ENCODE assay signal across 17 mouse cellular contexts in genomic region chr13:45036417-45036816, GRCm38 (mm10). TPM values are rescaled to one million over a fixed set of nuclear protein-coding genes. Genes with fewer than 3 reads are reported as not detected.
"Had no signal": no experiment of that assay in that cellular context is flagged by ENCODE, and none has a peak within 500 bp of the region (broad histone marks: within the 10 kb centered on the region; RNA-seq: fewer than 3 reads in every experiment).

No protein-coding gene starts in this region.

- H3K27ac ChIP-seq: left cerebral cortex, adult 2 months; liver, embryonic 15.5 days; midbrain, embryonic 10.5 days; neural tube, embryonic 12.5 days; stomach, embryonic 15.5 days had no signal

- H3K27me3 ChIP-seq: neural tube, embryonic 12.5 days; stomach, embryonic 15.5 days had no signal

- H3K9ac ChIP-seq: liver, embryonic 15.5 days; neural tube, embryonic 12.5 days; stomach, embryonic 15.5 days had no signal

- H3K4me1 ChIP-seq: midbrain, embryonic 10.5 days; neural tube, embryonic 12.5 days; stomach, embryonic 15.5 days had no signal

- H3K4me3 ChIP-seq: left cerebral cortex, adult 2 months; liver, embryonic 15.5 days; midbrain, embryonic 10.5 days; neural tube, embryonic 12.5 days; stomach, embryonic 15.5 days had no signal

- H3K9me3 ChIP-seq: liver, embryonic 15.5 days; midbrain, embryonic 10.5 days; neural tube, embryonic 12.5 days; stomach, embryonic 15.5 days had no signal

- H3K4me2 ChIP-seq: liver, embryonic 11.5 days; liver, embryonic 15.5 days; neural tube, embryonic 12.5 days; stomach, embryonic 15.5 days had no signal

- DNase-seq: kidney, adult 2 months; kidney, postnatal 25 days; lung, adult 2 months; lung, postnatal 4 days; thymus, adult 2 months; thymus, postnatal 36 days had no signal

- H3K36me3 ChIP-seq: liver, embryonic 15.5 days; midbrain, embryonic 10.5 days; neural tube, embryonic 12.5 days; stomach, embryonic 15.5 days had no signal

- ATAC-seq: lung, postnatal 0 days had no signal

RNA-seq across cellular contexts. Expression of gene Gm9817, which starts 42.1 kb away (rescaled TPM):
- total RNA-seq: left cerebral cortex, adult 2 months; left cerebral cortex, postnatal 25 days; neutrophil, adult 5-6 weeks had no signal
- polyA plus RNA-seq: kidney, adult 2 months; kidney, embryonic 16.5 days; liver, embryonic 11.5 days; liver, embryonic 15.5 days; midbrain, embryonic 10.5 days; neural tube, embryonic 12.5 days; spleen, adult 2 months; thymus, adult 2 months had no signal
